Mouse (Mus musculus) G1E (cell line): ENCODE measurements around the gene Adcy2. TPM values are rescaled to one million over a fixed set of nuclear protein-coding genes. Genes with fewer than 3 reads are reported as not detected.

ENCODE experiments used
- ATAC-seq: 2 replicates; pipeline ENCODE4 v1.8.0; 2016; ENCODE audit warnings: mild to moderate bottlenecking; ENCODE audit not compliant: insufficient number of reproducible peaks, poor library complexity, low FRiP score, severe bottlenecking; ENCODE audit errors: extremely low read depth
- DNase-seq: peaks from one replicate; pipeline ENCODE4 v3.0.0; 2012; ENCODE audit warnings: low spot score
- H3K27me3 ChIP-seq: 2 replicates; pipeline ENCODE4 v1.6.1; 2012; ENCODE audit warnings: mild to moderate bottlenecking, low read length, inconsistent platforms; ENCODE audit not compliant: insufficient read depth
- H3K36me3 ChIP-seq: replicated peaks from 2 replicates; pipeline ENCODE3; 2012; ENCODE audit warnings: mild to moderate bottlenecking, inconsistent platforms
- H3K4me1 ChIP-seq: 2 replicates; pipeline ENCODE4 v1.6.1; 2012; ENCODE audit warnings: low read depth, low read length, inconsistent platforms, mixed read lengths; ENCODE audit not compliant: insufficient read depth
- H3K4me3 ChIP-seq: 2 replicates; pipeline ENCODE4 v1.5.1; 2012; ENCODE audit warnings: low read depth, mild to moderate bottlenecking, inconsistent platforms, low read length, moderate library complexity, mixed read lengths
- H3K9me3 ChIP-seq: replicated peaks from 2 replicates; pipeline ENCODE4 v1.6.1; 2012; ENCODE audit warnings: inconsistent platforms
- CTCF ChIP-seq: IDR thresholded peaks from 2 replicates; pipeline ENCODE4 v1.5.1; 2012; ENCODE audit warnings: low read depth, low read length, inconsistent platforms, mixed read lengths
- GATA1 ChIP-seq: IDR thresholded peaks from 2 replicates; pipeline ENCODE4 v1.6.1; 2012; ENCODE audit warnings: borderline replicate concordance, low read length, inconsistent platforms, mixed read lengths
- GATA2 ChIP-seq: IDR thresholded peaks from 2 replicates; pipeline ENCODE4 v1.6.1; 2012; ENCODE audit warnings: low read depth, low read length, inconsistent platforms, borderline replicate concordance
- POLR2AphosphoS5 ChIP-seq: IDR thresholded peaks from 2 replicates; pipeline ENCODE4 v1.6.1; 2012; ENCODE audit warnings: low read depth, low read length, inconsistent platforms; ENCODE audit not compliant: insufficient replicate concordance
- TAL1 ChIP-seq: conservative IDR thresholded peaks from 2 replicates; pipeline ENCODE4 v1.6.1; 2012; ENCODE audit warnings: low read depth, low read length, inconsistent platforms, mixed read lengths
- polyA plus RNA-seq: library from polyadenylated mRNA; stranded (reverse); fragments of >175 nt; gene quantifications from 2 replicates; pipeline ENCODE4 v1.2.3, GENCODE M21; 2012
- total RNA-seq, 2 experiments: library from RNA; stranded (forward) in 1 of 2; stranded (reverse) in 1 of 2; fragments of 200-1000 nt in 1 of 2; fragments of >200 nt in 1 of 2; fragmentation: Nextera tagmentation in 1 of 2; gene quantifications; 2 replicates each; pipeline ENCODE4 v1.2.3; 2014 to 2017

The Adcy2 gene
- total and polyA plus RNA-seq, 3 experiments: 0.05 TPM; not detected in 2

DNA sequence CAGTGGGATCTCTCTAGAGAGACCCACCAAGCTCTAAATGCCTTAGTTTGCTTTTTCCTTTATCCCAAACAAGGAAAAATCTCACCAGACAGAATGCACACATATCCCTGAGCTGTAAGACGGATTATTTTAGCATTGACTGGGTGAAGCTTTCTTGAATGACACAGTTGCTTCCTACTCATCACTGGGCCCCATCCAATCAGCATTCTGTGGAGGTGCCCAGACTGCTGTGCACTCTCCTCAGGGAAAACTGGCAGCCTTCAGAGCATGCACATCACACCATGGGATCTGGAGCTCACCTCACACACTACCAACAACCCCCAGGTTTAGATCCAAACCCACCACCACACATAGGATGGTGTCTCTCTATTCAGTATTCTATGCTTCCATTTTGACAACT, 92.7 kb downstream of the Adcy2 start:
- TF ChIP-seq POLR2AphosphoS5: no peak
- TF ChIP-seq TAL1: no peak
- no peak for TF ChIP-seq GATA1
- TF ChIP-seq CTCF: no peak
- TF ChIP-seq GATA2: no peak
- no peak for ATAC-seq
- Histone ChIP-seq H3K27me3 (no peaks in the 10 kb centered on the region), H3K36me3 (no peaks in the 10 kb centered on the region), H3K4me1 (no peaks in the 10 kb centered on the region), H3K4me3 (no peak overlapping the region), H3K9me3 (peaks cover 18% of the 10 kb centered on the region)
- no peak for DNase-seq

DNA sequence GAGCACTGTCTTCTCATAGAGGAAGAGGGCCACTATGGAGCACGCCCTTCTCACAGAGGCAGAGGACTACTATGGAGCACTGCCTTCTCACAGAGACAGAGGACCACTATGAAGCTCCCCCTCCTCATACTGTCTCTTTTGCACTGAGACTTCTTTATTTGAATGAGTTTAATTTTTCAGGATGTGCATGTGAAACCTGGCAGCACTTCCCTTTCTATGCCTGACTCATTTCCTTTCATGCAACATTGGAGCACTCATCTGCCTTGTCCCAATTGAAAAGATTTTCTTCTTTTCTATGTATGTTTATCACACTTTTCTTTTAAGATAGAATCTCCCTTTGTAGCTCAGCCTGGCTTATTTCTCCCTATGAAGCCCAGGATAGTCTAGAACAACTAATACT, 96.6 kb downstream of the Adcy2 start:
- Histone ChIP-seq H3K9me3 (peaks cover 15% of the 10 kb centered on the region), H3K4me3 (no peak overlapping the region), H3K4me1 (no peaks in the 10 kb centered on the region), H3K27me3 (no peaks in the 10 kb centered on the region), H3K36me3 (no peaks in the 10 kb centered on the region)
- ATAC-seq (no peak), DNase-seq (no peak)
- TF ChIP-seq GATA1 (no peak), POLR2AphosphoS5 (no peak), GATA2 (no peak), CTCF (no peak), TAL1 (no peak)

DNA sequence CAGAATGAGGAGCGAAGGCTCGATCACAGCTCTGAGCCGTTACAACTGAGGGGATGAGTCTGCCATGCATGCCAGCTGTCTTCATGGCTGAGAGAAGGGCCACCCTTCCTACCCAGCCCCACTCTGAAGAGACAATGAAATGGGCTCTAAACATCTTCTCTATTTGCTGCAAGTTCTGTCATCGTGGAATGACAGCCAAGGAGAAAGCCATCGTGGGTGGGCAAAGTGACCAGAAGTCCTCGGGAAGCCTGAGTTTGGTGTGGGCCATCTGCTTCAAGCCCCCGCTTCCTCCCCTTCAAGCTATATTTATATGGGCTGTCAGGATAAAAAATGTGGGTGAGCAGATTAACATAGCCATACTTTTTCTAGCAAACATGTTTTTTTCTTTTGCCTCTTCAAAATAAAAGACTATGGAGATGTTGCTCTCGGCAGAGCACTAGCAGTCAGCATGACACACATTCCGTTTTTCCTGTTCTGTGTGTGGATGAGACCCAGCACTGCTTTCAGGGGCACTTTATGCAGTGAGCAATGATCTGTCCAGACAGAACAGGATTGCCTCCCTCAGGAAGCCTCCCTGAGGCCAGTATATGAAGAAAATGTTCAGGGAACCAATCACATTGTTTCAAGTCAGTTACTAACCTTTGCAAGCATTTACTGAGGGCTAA, 109.3 kb downstream of the Adcy2 start:
- Histone ChIP-seq H3K9me3 (peaks cover 30% of the 10 kb centered on the region), H3K4me3 (no peak overlapping the region), H3K27me3 (no peaks in the 10 kb centered on the region), H3K4me1 (no peaks in the 10 kb centered on the region), H3K36me3 (no peaks in the 10 kb centered on the region)
- TF ChIP-seq GATA1 (no peak), POLR2AphosphoS5 (no peak)
- no peak for ATAC-seq
- DNase-seq: no peak

DNA sequence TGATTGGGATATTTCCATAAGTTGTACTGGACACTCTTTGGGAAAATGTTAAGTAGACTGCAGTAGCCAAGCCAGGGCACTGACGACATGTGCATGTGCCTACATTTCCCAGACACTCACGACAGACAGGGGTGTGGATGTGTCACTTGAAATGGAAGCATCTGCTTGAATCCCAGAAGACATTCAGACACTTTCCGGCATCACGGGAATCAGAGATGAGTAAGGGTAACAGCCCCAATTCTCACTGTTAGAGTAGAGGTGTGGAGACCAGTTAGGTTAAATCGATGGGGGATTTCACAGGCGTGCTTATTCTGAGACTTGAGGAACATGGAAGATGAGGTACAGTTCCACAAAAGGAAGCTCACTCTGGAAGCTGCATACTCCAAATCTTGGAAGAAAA, 130.6 kb downstream of the Adcy2 start:
- Histone ChIP-seq H3K27me3 (no peaks in the 10 kb centered on the region), H3K4me3 (no peak overlapping the region), H3K36me3 (no peaks in the 10 kb centered on the region), H3K9me3 (peaks cover 35% of the 10 kb centered on the region), H3K4me1 (no peaks in the 10 kb centered on the region)
- ATAC-seq (no peak), DNase-seq (no peak)
- no peak for TF ChIP-seq POLR2AphosphoS5
- no peak for TF ChIP-seq GATA1
- no peak for TF ChIP-seq GATA2
- TF ChIP-seq CTCF: no peak
- no peak for TF ChIP-seq TAL1

DNA sequence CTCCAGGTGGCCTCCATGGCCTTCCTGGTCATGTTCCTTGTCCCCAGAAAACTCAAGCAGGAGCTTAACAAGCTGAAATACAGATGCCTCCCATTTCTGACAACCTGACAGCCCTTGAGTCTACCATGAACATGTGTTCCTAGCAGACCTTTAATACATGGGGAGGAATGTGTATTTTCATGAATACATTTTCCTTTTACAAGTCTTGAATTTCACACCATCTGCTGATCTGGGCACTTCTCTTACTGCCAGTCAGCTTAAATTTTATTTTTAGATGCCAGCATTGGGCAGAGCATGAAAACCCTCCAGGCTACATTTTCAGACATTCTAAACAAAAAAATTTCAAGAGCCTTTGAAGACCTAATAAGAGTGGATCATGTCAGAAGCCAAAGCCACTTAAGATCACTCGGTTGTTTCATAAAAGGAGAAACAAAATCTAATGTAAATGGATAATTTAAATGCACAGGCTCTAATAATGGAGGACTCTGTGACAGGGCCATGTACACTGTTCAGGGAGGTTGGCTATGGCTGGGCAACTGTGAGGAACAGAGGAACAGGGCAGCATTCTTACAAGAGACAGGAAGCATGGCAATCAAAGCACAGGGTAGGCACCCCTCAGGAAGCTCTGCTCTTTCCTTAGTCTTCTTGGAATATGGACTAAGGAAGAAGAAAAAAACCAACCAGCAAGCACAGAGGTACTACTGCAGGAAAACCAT, 131.2 kb downstream of the Adcy2 start:
- Histone ChIP-seq H3K27me3 (no peaks in the 10 kb centered on the region), H3K36me3 (no peaks in the 10 kb centered on the region), H3K9me3 (peaks cover 42% of the 10 kb centered on the region), H3K4me3 (no peak overlapping the region), H3K4me1 (no peaks in the 10 kb centered on the region)
- ATAC-seq (no peak), DNase-seq (no peak)
- no peak for TF ChIP-seq GATA2

DNA sequence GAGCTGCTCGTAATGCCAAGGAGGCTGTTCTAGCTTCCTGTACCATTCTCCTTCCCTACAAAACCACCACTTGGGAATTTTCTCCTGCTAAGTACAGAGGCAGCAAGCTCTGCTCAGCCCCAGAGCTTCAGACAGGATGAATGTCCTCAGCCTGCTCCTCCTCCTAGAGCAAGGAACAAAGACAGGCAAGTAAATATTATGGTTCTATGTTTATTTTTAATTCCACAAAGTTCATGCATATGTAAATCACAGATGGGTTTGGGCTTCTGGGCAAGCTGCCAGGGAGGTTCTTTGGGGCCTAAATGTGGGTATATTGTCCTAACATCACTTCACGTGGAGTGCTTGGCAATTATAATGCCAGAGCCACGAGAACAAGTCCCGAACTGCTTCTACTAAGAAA, 139.3 kb downstream of the Adcy2 start:
- no peak for TF ChIP-seq GATA2
- TF ChIP-seq TAL1: no peak
- TF ChIP-seq CTCF: no peak
- no peak for TF ChIP-seq GATA1
- no peak for TF ChIP-seq POLR2AphosphoS5
- no peak for DNase-seq
- no peak for ATAC-seq
- no peaks in the 10 kb centered on the region for H3K27me3 ChIP-seq
- no peaks in the 10 kb centered on the region for H3K36me3 ChIP-seq
- H3K9me3 ChIP-seq: peaks cover 37% of the 10 kb centered on the region
- no peaks in the 10 kb centered on the region for H3K4me1 ChIP-seq
- no peak overlapping the region for H3K4me3 ChIP-seq

DNA sequence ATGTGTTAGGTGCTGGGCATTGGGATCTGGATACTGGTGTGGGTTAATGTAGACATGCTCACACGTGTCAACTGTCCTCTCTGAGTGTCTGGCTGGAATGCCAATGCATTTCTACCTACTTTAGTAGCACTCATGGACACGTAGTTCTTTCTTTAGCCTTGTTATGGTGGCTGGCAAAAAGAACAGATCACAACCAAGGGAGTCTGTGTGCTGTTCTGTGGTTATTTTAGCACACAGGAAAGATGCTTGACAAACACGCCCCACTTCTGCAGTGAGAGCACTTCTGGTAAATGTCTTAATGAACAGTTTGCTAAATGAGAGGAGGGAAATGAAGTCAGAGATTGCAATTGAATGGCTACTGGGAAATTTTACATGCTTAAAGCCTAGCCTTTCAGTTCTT, 151.1 kb downstream of the Adcy2 start:
- no peaks in the 10 kb centered on the region for H3K36me3 ChIP-seq
- TF ChIP-seq GATA1: no peak
- no peak for TF ChIP-seq TAL1
- no peak for TF ChIP-seq POLR2AphosphoS5
- TF ChIP-seq CTCF: no peak
- TF ChIP-seq GATA2: no peak
- no peak for ATAC-seq

More for the DNA sequence above, 151.1 kb downstream of the Adcy2 start:
- Histone ChIP-seq H3K27me3 (no peaks in the 10 kb centered on the region), H3K4me3 (no peak overlapping the region), H3K4me1 (no peaks in the 10 kb centered on the region), H3K9me3 (peaks cover 9% of the 10 kb centered on the region; the same call in 1 of the 2 replicates)
- DNase-seq: no peak
